10 mouse cellular contexts compared by ENCODE assay signal in genomic region chr6:83731128-83731527, GRCm38 (mm10). TPM values are rescaled to one million over a fixed set of nuclear protein-coding genes. Genes with fewer than 3 reads are reported as not detected.
DNase-seq lines count a peak whose midpoint lies in the region; ATAC-seq and TF ChIP-seq lines count a peak whose summit lies in the region.
"Had no signal": no experiment of that assay in that cellular context is flagged by ENCODE, and none has a peak within 500 bp of the region (broad histone marks: within the 10 kb centered on the region; RNA-seq: fewer than 3 reads in every experiment).

No protein-coding gene starts in this region.

- WGBS in forebrain, embryonic 10.5 days = 38% methylated on average over 5 of the region's 5 CpGs
- 35% methylated on average over 5 of the region's 5 CpGs for WGBS in forebrain, embryonic 15.5 days
- 34% methylated on average over 5 of the region's 5 CpGs for WGBS in midbrain, embryonic 14.5 days
- WGBS in midbrain, embryonic 13.5 days = 34% methylated on average over 5 of the region's 5 CpGs
- 29% methylated on average over 5 of the region's 5 CpGs for WGBS in bone marrow, adult 2 months
- 29% methylated on average over 5 of the region's 5 CpGs for WGBS in lung, postnatal 0 days
- 30% methylated on average over 5 of the region's 5 CpGs for WGBS in stomach, embryonic 15.5 days

- H3K4me2 ChIP-seq in forebrain, embryonic 15.5 days (replicated peaks) = no peak overlapping the region
- no peak overlapping the region for H3K4me2 ChIP-seq in midbrain, embryonic 14.5 days (ENCODE audit: low read length)
- H3K4me2 ChIP-seq in midbrain, embryonic 13.5 days (replicated peaks) = no peak overlapping the region
- no peak overlapping the region for H3K4me2 ChIP-seq in lung, postnatal 0 days (replicated peaks; ENCODE audit: low read depth, low read length)
- H3K4me2 ChIP-seq in stomach, embryonic 15.5 days = no peak overlapping the region
- H3K4me2 ChIP-seq: limb, embryonic 12.5 days had no signal

- peak; percentile 71 for TF ChIP-seq CTCF in bone marrow, adult 2 months (IDR thresholded peaks at IDR 0.05; ENCODE audit: control insufficient read depth, insufficient read depth, low read length)
- peak; percentile 88 for TF ChIP-seq CTCF in lung, postnatal 0 days (IDR thresholded peaks at IDR 0.05)

- no peaks in the 10 kb centered on the region for H3K36me3 ChIP-seq in forebrain, embryonic 10.5 days (replicated peaks)
- no peaks in the 10 kb centered on the region for H3K36me3 ChIP-seq in forebrain, embryonic 15.5 days
- no peaks in the 10 kb centered on the region for H3K36me3 ChIP-seq in midbrain, embryonic 14.5 days (ENCODE audit: control insufficient read depth, insufficient read depth, low read length)
- no peaks in the 10 kb centered on the region for H3K36me3 ChIP-seq in midbrain, embryonic 13.5 days
- no peaks in the 10 kb centered on the region for H3K36me3 ChIP-seq in lung, postnatal 0 days (ENCODE audit: insufficient read depth, low read length)
- H3K36me3 ChIP-seq in stomach, embryonic 15.5 days = no peaks in the 10 kb centered on the region
- H3K36me3 ChIP-seq: limb, embryonic 12.5 days had no signal

- H3K4me1 ChIP-seq in forebrain, embryonic 10.5 days = no peaks in the 10 kb centered on the region
- no peaks in the 10 kb centered on the region for H3K4me1 ChIP-seq in forebrain, embryonic 15.5 days
- H3K4me1 ChIP-seq in midbrain, embryonic 14.5 days (ENCODE audit: control insufficient read depth, insufficient read depth, low read length) = no peaks in the 10 kb centered on the region
- H3K4me1 ChIP-seq in midbrain, embryonic 13.5 days (replicated peaks) = no peaks in the 10 kb centered on the region
- no peaks in the 10 kb centered on the region for H3K4me1 ChIP-seq in bone marrow, adult 2 months (ENCODE audit: control insufficient read depth, insufficient read depth, low read length)
- H3K4me1 ChIP-seq in lung, postnatal 0 days (ENCODE audit: insufficient read depth, low read depth, low read length) = no peaks in the 10 kb centered on the region
- H3K4me1 ChIP-seq in stomach, embryonic 15.5 days = no peaks in the 10 kb centered on the region
- H3K4me1 ChIP-seq: limb, embryonic 12.5 days had no signal

- TF ChIP-seq EP300 in lung, postnatal 0 days (IDR thresholded peaks at IDR 0.05) = no peak

- no peak overlapping the region for H3K27ac ChIP-seq in forebrain, embryonic 10.5 days
- no peak overlapping the region for H3K27ac ChIP-seq in forebrain, embryonic 15.5 days (replicated peaks)
- no peak overlapping the region for H3K27ac ChIP-seq in midbrain, embryonic 14.5 days (replicated peaks; ENCODE audit: low read depth, low read length)
- H3K27ac ChIP-seq in midbrain, embryonic 13.5 days = no peak overlapping the region
- no peak overlapping the region for H3K27ac ChIP-seq in bone marrow, adult 2 months (ENCODE audit: control insufficient read depth, insufficient read depth, low read depth, low read length, poor library complexity)
- no peak overlapping the region for H3K27ac ChIP-seq in lung, postnatal 0 days (ENCODE audit: low read length)
- H3K27ac ChIP-seq in stomach, embryonic 15.5 days = no peak overlapping the region
- H3K27ac ChIP-seq: limb, embryonic 12.5 days had no signal

- H3K9ac ChIP-seq in forebrain, embryonic 15.5 days (replicated peaks) = no peak overlapping the region
- H3K9ac ChIP-seq in midbrain, embryonic 14.5 days (replicated peaks; ENCODE audit: low read length) = no peak overlapping the region
- no peak overlapping the region for H3K9ac ChIP-seq in midbrain, embryonic 13.5 days (replicated peaks)
- no peak overlapping the region for H3K9ac ChIP-seq in lung, postnatal 0 days (replicated peaks; ENCODE audit: low read depth)
- no peak overlapping the region for H3K9ac ChIP-seq in stomach, embryonic 15.5 days
- H3K9ac ChIP-seq: limb, embryonic 12.5 days had no signal

- peaks cover 25% of the 10 kb centered on the region for H3K27me3 ChIP-seq in forebrain, embryonic 10.5 days (ENCODE audit: poor library complexity, severe bottlenecking)
- H3K27me3 ChIP-seq in forebrain, embryonic 15.5 days = peaks cover 6% of the 10 kb centered on the region; the same call in 1 of the 2 replicates
- no peaks in the 10 kb centered on the region for H3K27me3 ChIP-seq in midbrain, embryonic 14.5 days (ENCODE audit: control insufficient read depth, insufficient read depth, low read length)
- peaks cover 18% of the 10 kb centered on the region; the same call in 1 of the 2 replicates for H3K27me3 ChIP-seq in midbrain, embryonic 13.5 days
- H3K27me3 ChIP-seq in lung, postnatal 0 days (replicated peaks; ENCODE audit: insufficient read depth, low read length) = no peaks in the 10 kb centered on the region
- H3K27me3 ChIP-seq in stomach, embryonic 15.5 days (replicated peaks) = peaks cover 13% of the 10 kb centered on the region; the same call in 1 of the 2 replicates

- peak; percentile 64 for DNase-seq in forebrain, embryonic 10.5 days (ENCODE audit: extremely low spot score, low spot score)
- DNase-seq in midbrain, embryonic 14.5 days = peak; percentile 74
- peak; percentile 25 for DNase-seq in gastrocnemius, postnatal 25 days
- peak; percentile 71 for DNase-seq in lung, postnatal 0 days (ENCODE audit: low spot score)

- no peak for TF ChIP-seq POLR2A in bone marrow, adult 2 months (IDR thresholded peaks at IDR 0.05; ENCODE audit: borderline replicate concordance, control insufficient read depth, low read depth, low read length)

- no peak for ATAC-seq in forebrain, embryonic 15.5 days (replicated peaks)
- ATAC-seq in midbrain, embryonic 14.5 days (ENCODE audit: low FRiP score, low TSS enrichment) = no peak
- no peak for ATAC-seq in midbrain, embryonic 13.5 days
- ATAC-seq in lung, postnatal 0 days = no peak
- 0 out of 2 replicates have a peak, but pooled peaks have one; percentile 50 for ATAC-seq in stomach, embryonic 15.5 days (ENCODE audit: insufficient read depth, low FRiP score, low read depth)

- peaks cover 9% of the 10 kb centered on the region for H3K9me3 ChIP-seq in forebrain, embryonic 10.5 days
- no peaks in the 10 kb centered on the region for H3K9me3 ChIP-seq in forebrain, embryonic 15.5 days
- no peaks in the 10 kb centered on the region for H3K9me3 ChIP-seq in midbrain, embryonic 14.5 days (ENCODE audit: control insufficient read depth, low read length)
- peaks cover 7% of the 10 kb centered on the region; the same call in 1 of the 2 replicates for H3K9me3 ChIP-seq in midbrain, embryonic 13.5 days
- no peaks in the 10 kb centered on the region for H3K9me3 ChIP-seq in lung, postnatal 0 days (ENCODE audit: low read length)
- no peaks in the 10 kb centered on the region for H3K9me3 ChIP-seq in stomach, embryonic 15.5 days

- no peak overlapping the region for H3K4me3 ChIP-seq in forebrain, embryonic 10.5 days
- H3K4me3 ChIP-seq in forebrain, embryonic 15.5 days = no peak overlapping the region
- H3K4me3 ChIP-seq in midbrain, embryonic 14.5 days (replicated peaks; ENCODE audit: low read depth, low read length) = no peak overlapping the region
- H3K4me3 ChIP-seq in midbrain, embryonic 13.5 days (replicated peaks) = no peak overlapping the region
- H3K4me3 ChIP-seq in bone marrow, adult 2 months (replicated peaks; ENCODE audit: control insufficient read depth, low read depth, low read length) = no peak overlapping the region
- no peak overlapping the region for H3K4me3 ChIP-seq in lung, postnatal 0 days (ENCODE audit: low read depth, low read length)
- no peak overlapping the region for H3K4me3 ChIP-seq in stomach, embryonic 15.5 days (replicated peaks)
- H3K4me3 ChIP-seq: limb, embryonic 12.5 days had no signal

RNA-seq across cellular contexts. Expression of gene Atp6v1b1, which starts 11.7 kb away (rescaled TPM):
- polyA plus RNA-seq in forebrain, embryonic 10.5 days (2016; fragmentation: Nextera tagmentation; extraction: Ambion mirVana) = not detected in 2 replicates
- polyA plus RNA-seq in forebrain, embryonic 15.5 days (2015; fragmentation: Nextera tagmentation; extraction: Ambion mirVana) = 0.43 and 0.53 TPM in 2 replicates
- polyA plus RNA-seq in midbrain, embryonic 14.5 days (2014; fragmentation: Nextera tagmentation; extraction: Ambion mirVana) = 0.18 TPM in 1 of 2 replicates, not detected in the other
- polyA plus RNA-seq in midbrain, embryonic 13.5 days (2015; fragmentation: Nextera tagmentation; extraction: Ambion mirVana) = not detected in 2 replicates
- not detected in 2 replicates for polyA plus RNA-seq in bone marrow, adult 2 months (2011; ENCODE audit: insufficient read depth, insufficient read length, low replicate concordance, missing spikeins)
- total RNA-seq in gastrocnemius, postnatal 25 days (2021) = not detected
- polyA plus RNA-seq in lung, postnatal 0 days (2015; fragmentation: Nextera tagmentation; extraction: Ambion mirVana) = 0.56 and 0.64 TPM in 2 replicates
- polyA plus RNA-seq in stomach, embryonic 15.5 days (2015; fragmentation: Nextera tagmentation; extraction: Ambion mirVana) = 0.08 TPM in 1 of 2 replicates, not detected in the other
- polyA plus RNA-seq: limb, embryonic 12.5 days had no signal

RNA-seq across cellular contexts. Expression of gene Vax2, which starts 20.1 kb away (rescaled TPM):
- polyA plus RNA-seq in forebrain, embryonic 10.5 days (2016; fragmentation: Nextera tagmentation; extraction: Ambion mirVana) = 3.3 and 4.4 TPM in 2 replicates
- 0.14 and 0.15 TPM in 2 replicates for polyA plus RNA-seq in forebrain, embryonic 15.5 days (2015; fragmentation: Nextera tagmentation; extraction: Ambion mirVana)
- polyA plus RNA-seq in midbrain, embryonic 14.5 days (2014; fragmentation: Nextera tagmentation; extraction: Ambion mirVana) = 0.22 TPM in 1 of 2 replicates, not detected in the other
- 0.32 and 0.46 TPM in 2 replicates for polyA plus RNA-seq in midbrain, embryonic 13.5 days (2015; fragmentation: Nextera tagmentation; extraction: Ambion mirVana)
- polyA plus RNA-seq in bone marrow, adult 2 months (2011; ENCODE audit: insufficient read depth, insufficient read length, low replicate concordance, missing spikeins) = not detected in 2 replicates
- total RNA-seq in gastrocnemius, postnatal 25 days (2021) = not detected
- polyA plus RNA-seq in lung, postnatal 0 days (2015; fragmentation: Nextera tagmentation; extraction: Ambion mirVana) = not detected in 2 replicates
- not detected in 2 replicates for polyA plus RNA-seq in stomach, embryonic 15.5 days (2015; fragmentation: Nextera tagmentation; extraction: Ambion mirVana)
- total RNA-seq: adrenal gland, postnatal 4 days had no signal

RNA-seq across cellular contexts. Expression of gene Ankrd53, which starts 31.3 kb away (rescaled TPM):
- polyA plus RNA-seq in forebrain, embryonic 10.5 days (2016; fragmentation: Nextera tagmentation; extraction: Ambion mirVana) = 0.09 and 0.18 TPM in 2 replicates
- 0.19 and 0.24 TPM in 2 replicates for polyA plus RNA-seq in forebrain, embryonic 15.5 days (2015; fragmentation: Nextera tagmentation; extraction: Ambion mirVana)
- 0.19 and 0.37 TPM in 2 replicates for polyA plus RNA-seq in midbrain, embryonic 14.5 days (2014; fragmentation: Nextera tagmentation; extraction: Ambion mirVana)
- 0.17 and 0.21 TPM in 2 replicates for polyA plus RNA-seq in midbrain, embryonic 13.5 days (2015; fragmentation: Nextera tagmentation; extraction: Ambion mirVana)
- polyA plus RNA-seq in bone marrow, adult 2 months (2011; ENCODE audit: insufficient read depth, insufficient read length, low replicate concordance, missing spikeins) = not detected in 2 replicates
- total RNA-seq in gastrocnemius, postnatal 25 days (2021) = not detected
- polyA plus RNA-seq in lung, postnatal 0 days (2015; fragmentation: Nextera tagmentation; extraction: Ambion mirVana) = 0.12 TPM in 1 of 2 replicates, not detected in the other
- not detected in 2 replicates for polyA plus RNA-seq in stomach, embryonic 15.5 days (2015; fragmentation: Nextera tagmentation; extraction: Ambion mirVana)

RNA-seq across cellular contexts. Expression of gene Tex261, which starts 44.5 kb away (rescaled TPM):
- polyA plus RNA-seq in forebrain, embryonic 10.5 days (2016; fragmentation: Nextera tagmentation; extraction: Ambion mirVana) = 80.7 and 85.0 TPM in 2 replicates
- polyA plus RNA-seq in forebrain, embryonic 15.5 days (2015; fragmentation: Nextera tagmentation; extraction: Ambion mirVana) = 76.7 and 79.8 TPM in 2 replicates
- polyA plus RNA-seq in midbrain, embryonic 14.5 days (2014; fragmentation: Nextera tagmentation; extraction: Ambion mirVana) = 59.0 and 62.3 TPM in 2 replicates
- 61.7 and 64.4 TPM in 2 replicates for polyA plus RNA-seq in midbrain, embryonic 13.5 days (2015; fragmentation: Nextera tagmentation; extraction: Ambion mirVana)
- polyA plus RNA-seq in bone marrow, adult 2 months (2011; ENCODE audit: insufficient read depth, insufficient read length, low replicate concordance, missing spikeins) = 23.5 and 30.4 TPM in 2 replicates
- 10 to 100 TPM; 47.2 to 49.5 TPM for total RNA-seq in gastrocnemius, postnatal 25 days (2021)
- polyA plus RNA-seq in lung, postnatal 0 days (2015; fragmentation: Nextera tagmentation; extraction: Ambion mirVana) = 89.8 and 101 TPM in 2 replicates
- 84.0 and 86.2 TPM in 2 replicates for polyA plus RNA-seq in stomach, embryonic 15.5 days (2015; fragmentation: Nextera tagmentation; extraction: Ambion mirVana)

RNA-seq across cellular contexts. Expression of gene Cd207, which starts 53.5 kb away (rescaled TPM):
- polyA plus RNA-seq in forebrain, embryonic 10.5 days (2016; fragmentation: Nextera tagmentation; extraction: Ambion mirVana) = not detected in 2 replicates
- polyA plus RNA-seq in forebrain, embryonic 15.5 days (2015; fragmentation: Nextera tagmentation; extraction: Ambion mirVana) = not detected in 2 replicates
- not detected in 2 replicates for polyA plus RNA-seq in midbrain, embryonic 14.5 days (2014; fragmentation: Nextera tagmentation; extraction: Ambion mirVana)
- polyA plus RNA-seq in midbrain, embryonic 13.5 days (2015; fragmentation: Nextera tagmentation; extraction: Ambion mirVana) = not detected in 2 replicates
- not detected in 2 replicates for polyA plus RNA-seq in bone marrow, adult 2 months (2011; ENCODE audit: insufficient read depth, insufficient read length, low replicate concordance, missing spikeins)
- total RNA-seq in gastrocnemius, postnatal 25 days (2021) = not detected
- polyA plus RNA-seq in lung, postnatal 0 days (2015; fragmentation: Nextera tagmentation; extraction: Ambion mirVana) = not detected in 2 replicates
- polyA plus RNA-seq in stomach, embryonic 15.5 days (2015; fragmentation: Nextera tagmentation; extraction: Ambion mirVana) = 0.08 TPM in 1 of 2 replicates, not detected in the other
- polyA plus RNA-seq: limb, embryonic 12.5 days had no signal
